Mouse (Mus musculus): ENCODE data around the gene Tgm2.

The Tgm2 gene

GRCm38 (mm10) chr2:158113591-158114257 lies 32.5 kb downstream of the Tgm2 start:
- DNase-seq (ENCODE audit: low spot score), result peak; percentile 80

- no peak for DNase-seq (ENCODE audit: low spot score)
These were observed 36.7 kb downstream of the Tgm2 start for GRCm38 (mm10) chr2:158109516-158109915.

- peak; percentile 73 for DNase-seq (ENCODE audit: low spot score)
These were observed 39.2 kb downstream of the Tgm2 start for GRCm38 (mm10) chr2:158106947-158107587.

- no peak for DNase-seq (ENCODE audit: low spot score)
These were observed 40.6 kb downstream of the Tgm2 start for GRCm38 (mm10) chr2:158105605-158106004.

GRCm38 (mm10) chr2:158104966-158105365 lies 41.3 kb downstream of the Tgm2 start:
- DNase-seq (ENCODE audit: low spot score), result no peak

GRCm38 (mm10) chr2:158101768-158102167 lies 44.5 kb downstream of the Tgm2 start:
- no peak for DNase-seq (ENCODE audit: low spot score)

- no peak for DNase-seq (ENCODE audit: low spot score)
These were observed 46.7 kb downstream of the Tgm2 start for GRCm38 (mm10) chr2:158099537-158099936.

GRCm38 (mm10) chr2:158098730-158099129 lies 47.5 kb downstream of the Tgm2 start:
- DNase-seq (ENCODE audit: low spot score), result no peak

GRCm38 (mm10) chr2:158097071-158097470 lies 49.2 kb downstream of the Tgm2 start:
- DNase-seq (ENCODE audit: low spot score), result no peak

- no peak for DNase-seq (ENCODE audit: low spot score)
These were observed 51.4 kb downstream of the Tgm2 start for GRCm38 (mm10) chr2:158094846-158095245.

- DNase-seq (ENCODE audit: low spot score), result no peak
These were observed 51.9 kb downstream of the Tgm2 start for GRCm38 (mm10) chr2:158094300-158094699.

- DNase-seq (ENCODE audit: low spot score), result no peak
These were observed 52.9 kb downstream of the Tgm2 start for GRCm38 (mm10) chr2:158093345-158093744.

GRCm38 (mm10) chr2:158090096-158090495 lies 56.1 kb downstream of the Tgm2 start:
- no peak for DNase-seq (ENCODE audit: low spot score)

- DNase-seq (ENCODE audit: low spot score), result no peak
These were observed 61.8 kb downstream of the Tgm2 start for GRCm38 (mm10) chr2:158084486-158084885.

GRCm38 (mm10) chr2:158080622-158081241 lies 65.5 kb downstream of the Tgm2 start:
- no peak for DNase-seq (ENCODE audit: low spot score)

GRCm38 (mm10) chr2:158079843-158080395 lies 66.3 kb downstream of the Tgm2 start:
- DNase-seq (ENCODE audit: low spot score), result no peak

- no peak for DNase-seq (ENCODE audit: low spot score)
These were observed 67.3 kb downstream of the Tgm2 start for GRCm38 (mm10) chr2:158078971-158079370.

- no peak for DNase-seq (ENCODE audit: low spot score)
These were observed 68.3 kb downstream of the Tgm2 start for GRCm38 (mm10) chr2:158077981-158078380.

- no peak for DNase-seq (ENCODE audit: low spot score)
These were observed 69.5 kb downstream of the Tgm2 start for GRCm38 (mm10) chr2:158076690-158077089.

GRCm38 (mm10) chr2:158074835-158075234 lies 71.4 kb downstream of the Tgm2 start:
- DNase-seq (ENCODE audit: low spot score), result no peak

- DNase-seq (ENCODE audit: low spot score), result peak; percentile 28
These were observed 74.6 kb downstream of the Tgm2 start for GRCm38 (mm10) chr2:158071633-158071995.

GRCm38 (mm10) chr2:158070885-158071632 lies 75.2 kb downstream of the Tgm2 start:
- DNase-seq (ENCODE audit: low spot score), result peak; percentile 46
